Mouse (Mus musculus): Measurements from ENCODE around the gene Hint1. TPM values are rescaled to one million over a fixed set of nuclear protein-coding genes. Genes with fewer than 3 reads are reported as not detected.

Hint1 gene
- polyA plus RNA-seq, 1 experiment from 2014 or later: 231 TPM

GRCm38 (mm10) chr11:54897470-54897869 is 31.3 kb downstream of the Hint1 start:
- no peaks in the 10 kb centered on the region for H3K79me2 ChIP-seq (ENCODE audit: inconsistent target)
- 95% methylated on average over 5 of the region's 5 CpGs for WGBS (ENCODE audit: missing documents)
- no peak overlapping the region for H3K27ac ChIP-seq
- no peak overlapping the region for H3K4me3 ChIP-seq (ENCODE audit: inconsistent target)
- H3K36me3 ChIP-seq (ENCODE audit: inconsistent target): no peaks in the 10 kb centered on the region

- H3K27ac ChIP-seq: no peak overlapping the region
- no peaks in the 10 kb centered on the region for H3K79me2 ChIP-seq (ENCODE audit: inconsistent target)
- H3K4me3 ChIP-seq (ENCODE audit: inconsistent target): no peak overlapping the region
- 82% methylated on average over 4 of the region's 4 CpGs for WGBS (ENCODE audit: missing documents)
- no peaks in the 10 kb centered on the region for H3K36me3 ChIP-seq (ENCODE audit: inconsistent target)
These were observed 33.5 kb downstream of the Hint1 start for GRCm38 (mm10) chr11:54899657-54900056.

GRCm38 (mm10) chr11:54902333-54903323 is 36.4 kb downstream of the Hint1 start, which contains the start of gene Gpx3:
Gpx3 (plus strand) TSS chr11:54902453.
- Histone ChIP-seq H3K4me3 (ENCODE audit: inconsistent target) (peak within 1 kb of the TSS; percentile 39), H3K27ac (no peak within 1 kb of the TSS), H3K79me2 (ENCODE audit: inconsistent target) (no peaks in the 10 kb centered on the region), H3K36me3 (ENCODE audit: inconsistent target) (no peaks in the 10 kb centered on the region)
- 31% methylated on average over 44 of the region's 45 CpGs for WGBS (ENCODE audit: missing documents)

GRCm38 (mm10) chr11:54903339-54903738 is 37.2 kb downstream of the Hint1 start:
- Histone ChIP-seq H3K79me2 (ENCODE audit: inconsistent target) (no peaks in the 10 kb centered on the region), H3K4me3 (ENCODE audit: inconsistent target) (peak overlapping the region; percentile 39), H3K27ac (no peak overlapping the region), H3K36me3 (ENCODE audit: inconsistent target) (peaks cover under 1% of the 10 kb centered on the region; the same call in 1 of the 2 replicates)
- 87% methylated on average over 5 of the region's 5 CpGs for WGBS (ENCODE audit: missing documents)

GRCm38 (mm10) chr11:54903940-54904706 is 37.9 kb downstream of the Hint1 start:
- H3K36me3 ChIP-seq (ENCODE audit: inconsistent target): peaks cover 8% of the 10 kb centered on the region; the same call in 1 of the 2 replicates
- WGBS (ENCODE audit: missing documents): 84% methylated on average over 4 of the region's 4 CpGs
- H3K4me3 ChIP-seq (ENCODE audit: inconsistent target): no peak overlapping the region
- H3K79me2 ChIP-seq (ENCODE audit: inconsistent target): no peaks in the 10 kb centered on the region
- H3K27ac ChIP-seq: no peak overlapping the region

GRCm38 (mm10) chr11:54905086-54905485 is 38.9 kb downstream of the Hint1 start:
- 90% methylated on average over 3 of the region's 3 CpGs for WGBS (ENCODE audit: missing documents)
- Histone ChIP-seq H3K27ac (no peak overlapping the region), H3K79me2 (ENCODE audit: inconsistent target) (no peaks in the 10 kb centered on the region), H3K4me3 (ENCODE audit: inconsistent target) (no peak overlapping the region), H3K36me3 (ENCODE audit: inconsistent target) (peaks cover 17% of the 10 kb centered on the region)

GRCm38 (mm10) chr11:54905931-54906330 is 39.7 kb downstream of the Hint1 start:
- Histone ChIP-seq H3K79me2 (ENCODE audit: inconsistent target) (no peaks in the 10 kb centered on the region), H3K27ac (no peak overlapping the region), H3K36me3 (ENCODE audit: inconsistent target) (peaks cover 25% of the 10 kb centered on the region), H3K4me3 (ENCODE audit: inconsistent target) (no peak overlapping the region)
- 94% methylated on average over 4 of the region's 4 CpGs for WGBS (ENCODE audit: missing documents)

GRCm38 (mm10) chr11:54906466-54906865 is 40.3 kb downstream of the Hint1 start:
- Histone ChIP-seq H3K79me2 (ENCODE audit: inconsistent target) (no peaks in the 10 kb centered on the region), H3K36me3 (ENCODE audit: inconsistent target) (peaks cover 30% of the 10 kb centered on the region), H3K4me3 (ENCODE audit: inconsistent target) (no peak overlapping the region), H3K27ac (no peak overlapping the region)
- 74% methylated on average over 4 of the region's 4 CpGs for WGBS (ENCODE audit: missing documents)

GRCm38 (mm10) chr11:54907259-54907658 is 41.1 kb downstream of the Hint1 start:
- no peaks in the 10 kb centered on the region for H3K79me2 ChIP-seq (ENCODE audit: inconsistent target)
- peaks cover 38% of the 10 kb centered on the region for H3K36me3 ChIP-seq (ENCODE audit: inconsistent target)
- WGBS (ENCODE audit: missing documents): 89% methylated on average over 4 of the region's 5 CpGs
- H3K27ac ChIP-seq: no peak overlapping the region
- H3K4me3 ChIP-seq (ENCODE audit: inconsistent target): no peak overlapping the region

- no peak overlapping the region for H3K4me3 ChIP-seq (ENCODE audit: inconsistent target)
- H3K79me2 ChIP-seq (ENCODE audit: inconsistent target): no peaks in the 10 kb centered on the region
- 90% methylated on average over 11 of the region's 11 CpGs for WGBS (ENCODE audit: missing documents)
- no peak overlapping the region for H3K27ac ChIP-seq
- H3K36me3 ChIP-seq (ENCODE audit: inconsistent target): peaks cover 58% of the 10 kb centered on the region
These were observed 43.1 kb downstream of the Hint1 start for GRCm38 (mm10) chr11:54909273-54909672.

GRCm38 (mm10) chr11:54910081-54910665 is 44.0 kb downstream of the Hint1 start:
- no peak overlapping the region for H3K4me3 ChIP-seq (ENCODE audit: inconsistent target)
- H3K79me2 ChIP-seq (ENCODE audit: inconsistent target): no peaks in the 10 kb centered on the region
- H3K36me3 ChIP-seq (ENCODE audit: inconsistent target): peaks cover 67% of the 10 kb centered on the region
- 94% methylated on average over 12 of the region's 12 CpGs for WGBS (ENCODE audit: missing documents)
- no peak overlapping the region for H3K27ac ChIP-seq

- H3K27ac ChIP-seq: no peak overlapping the region
- 100% methylated on average over 3 of the region's 3 CpGs for WGBS (ENCODE audit: missing documents)
- H3K79me2 ChIP-seq (ENCODE audit: inconsistent target): no peaks in the 10 kb centered on the region
- peaks cover 77% of the 10 kb centered on the region for H3K36me3 ChIP-seq (ENCODE audit: inconsistent target)
- no peak overlapping the region for H3K4me3 ChIP-seq (ENCODE audit: inconsistent target)
These were observed 45.0 kb downstream of the Hint1 start for GRCm38 (mm10) chr11:54911201-54911600.

GRCm38 (mm10) chr11:54911671-54912502 is 45.7 kb downstream of the Hint1 start:
- no peak overlapping the region for H3K4me3 ChIP-seq (ENCODE audit: inconsistent target)
- WGBS (ENCODE audit: missing documents): 96% methylated on average over 7 of the region's 7 CpGs
- no peaks in the 10 kb centered on the region for H3K79me2 ChIP-seq (ENCODE audit: inconsistent target)
- H3K36me3 ChIP-seq (ENCODE audit: inconsistent target): peaks cover 84% of the 10 kb centered on the region
- no peak overlapping the region for H3K27ac ChIP-seq

Measured in macrophage (primary cell).